Mouse (Mus musculus): ENCODE measurements around the gene Cfl2. TPM values are rescaled to one million over a fixed set of nuclear protein-coding genes. Genes with fewer than 3 reads are reported as not detected.

Gene Cfl2
- polyA plus RNA-seq, 1 experiment: 39.0 TPM

- no peak for DNase-seq
- WGBS: 53% methylated on average over 2 of the region's 2 CpGs
Measured at GRCm38 (mm10) chr12:54810142-54810541, 52.5 kb downstream of the Cfl2 start.

More at GRCm38 (mm10) chr12:54810142-54810541, 52.5 kb downstream of the Cfl2 start:
- no peak overlapping the region for H3K27ac ChIP-seq (ENCODE audit: insufficient read depth, low read depth, low read length)
- no peak overlapping the region for H3K4me3 ChIP-seq (ENCODE audit: insufficient read depth, low read depth, low read length)
- H3K36me3 ChIP-seq (ENCODE audit: control insufficient read depth, insufficient read depth, low read length): no peaks in the 10 kb centered on the region
- TF ChIP-seq POLR2A (IDR thresholded peaks at IDR 0.05; ENCODE audit: low read depth, low read length) (no peak), CTCF (conservative IDR thresholded peaks at IDR 0.05; ENCODE audit: insufficient read depth, insufficient read length, low read depth, low read length) (no peak)
- no peaks in the 10 kb centered on the region for H3K27me3 ChIP-seq (replicated peaks; ENCODE audit: control insufficient read depth, insufficient read depth, low read length)
- peaks cover 19% of the 10 kb centered on the region for H3K4me1 ChIP-seq (ENCODE audit: control insufficient read depth, insufficient read depth, low read length)

Other genes with a start within 250 kb of the Cfl2 start
- gene Sptssa, start 206.3 kb downstream of the Cfl2 start, polyA plus RNA-seq (2012; rRNA removed): 70.5 and 80.1 TPM in 2 replicates
- gene Eapp, start 167.0 kb downstream of the Cfl2 start, polyA plus RNA-seq (2012; rRNA removed): 9.1 and 21.0 TPM in 2 replicates
- gene Snx6, start 67.2 kb downstream of the Cfl2 start, polyA plus RNA-seq (2012; rRNA removed): 38.3 and 45.2 TPM in 2 replicates
- not detected in 2 replicates for gene Gm20403, start 123.7 kb upstream of the Cfl2 start, polyA plus RNA-seq (2012; rRNA removed)
- gene Baz1a, start 151.5 kb upstream of the Cfl2 start, polyA plus RNA-seq (2012; rRNA removed): 2.6 and 3.8 TPM in 2 replicates
- 7.0 and 9.1 TPM in 2 replicates for gene 2700097O09Rik, start 217.2 kb upstream of the Cfl2 start, polyA plus RNA-seq (2012; rRNA removed)
- 12.8 and 14.5 TPM in 2 replicates for gene Srp54a, start 217.4 kb upstream of the Cfl2 start, polyA plus RNA-seq (2012; rRNA removed)

All from kidney, adult 2 months (tissue).